Mouse (Mus musculus) gastrocnemius, postnatal 10 days (tissue): Measurements from ENCODE around the gene Nppb. TPM values are rescaled to one million over a fixed set of nuclear protein-coding genes. Genes with fewer than 3 reads are reported as not detected.

Experiments
- DNase-seq: peaks from one replicate; pipeline ENCODE4 v3.0.0; 2021; ENCODE audit warnings: mixed read lengths
- total RNA-seq, 2 experiments: library from RNA; stranded (reverse); gene quantifications; 2 replicates each; pipeline ENCODE4 v1.2.3; 2021

Nppb gene
- total RNA-seq, 2 experiments from 2014 or later, result not detected

DNA sequence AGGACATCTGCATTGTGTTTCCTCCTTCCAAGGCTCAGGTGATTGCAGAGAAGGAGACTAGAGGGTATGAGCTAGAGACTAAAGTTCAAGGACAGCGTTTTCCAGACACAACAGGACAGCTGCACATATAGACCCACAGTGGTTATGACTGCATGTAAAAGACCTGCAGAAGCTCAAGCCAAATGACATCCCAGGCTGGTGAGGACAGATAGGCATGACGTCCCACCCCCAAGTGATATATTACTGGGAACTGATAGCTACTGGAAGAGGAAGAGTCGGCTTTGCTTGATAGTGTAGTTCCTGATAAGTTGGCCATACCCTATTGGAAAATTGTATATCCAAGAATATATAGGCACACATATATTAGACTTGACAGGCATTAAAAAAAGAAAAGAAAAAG lies 9.4 kb upstream of the Nppb start:
- no peak for DNase-seq

DNA sequence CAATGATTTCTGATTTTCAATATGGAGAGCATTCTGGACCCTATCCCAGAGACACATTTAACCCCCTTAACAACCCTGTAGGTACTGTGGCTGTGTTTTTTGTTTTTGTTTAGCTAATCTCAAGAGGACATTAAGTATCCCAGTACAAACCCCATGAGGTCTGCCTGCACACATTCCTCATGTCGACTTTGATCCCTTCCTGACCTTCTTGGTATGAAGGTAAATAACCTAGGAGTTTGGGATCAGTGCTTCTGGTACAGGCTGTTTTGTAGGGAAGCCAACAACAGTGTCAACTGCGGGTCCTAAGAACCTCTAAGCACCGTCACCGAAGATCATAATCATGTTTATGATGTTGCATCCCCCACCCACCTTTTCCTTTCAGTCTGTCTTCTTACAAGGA lies 7.9 kb upstream of the Nppb start:
- DNase-seq, result no peak

DNA sequence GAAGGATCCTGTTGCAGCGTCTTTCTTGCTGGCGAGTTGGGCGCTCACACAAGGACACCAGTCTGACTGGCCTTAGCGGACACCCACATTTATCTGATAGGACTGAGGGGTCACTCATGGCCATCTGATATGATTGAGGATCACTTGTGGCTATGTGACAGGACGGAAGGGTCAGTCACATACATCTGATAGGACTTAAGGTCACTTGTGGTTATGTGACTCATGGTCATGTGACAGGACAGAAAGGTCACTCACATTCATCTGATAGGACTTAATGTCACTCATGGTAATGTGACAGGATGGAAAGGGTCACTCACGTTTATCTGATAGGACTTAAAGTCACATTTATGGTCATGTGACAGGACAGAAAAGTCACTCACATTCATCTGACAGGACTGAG lies 7.2 kb upstream of the Nppb start:
- DNase-seq, result no peak

DNA sequence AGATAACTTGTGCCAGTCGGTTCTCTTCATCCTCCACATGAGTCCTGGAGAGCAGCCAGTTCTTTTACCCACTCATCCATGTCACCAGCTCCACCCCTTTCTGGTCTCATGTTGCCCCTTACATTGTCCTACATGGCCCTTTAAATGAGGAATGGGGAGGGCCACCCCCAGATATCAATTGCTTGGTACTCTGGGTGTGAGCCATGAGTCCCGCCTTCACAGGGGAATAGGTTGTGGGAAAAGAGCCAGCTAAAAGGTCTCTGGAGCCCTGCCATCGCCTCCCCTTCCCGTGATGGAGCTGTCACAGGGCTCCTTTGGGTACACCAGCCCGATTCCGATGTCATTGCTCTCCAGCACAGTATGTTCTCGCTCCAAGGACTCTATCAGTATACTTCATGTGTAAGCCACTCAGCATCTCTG lies 6.1 kb upstream of the Nppb start:
- DNase-seq, result no peak

DNA sequence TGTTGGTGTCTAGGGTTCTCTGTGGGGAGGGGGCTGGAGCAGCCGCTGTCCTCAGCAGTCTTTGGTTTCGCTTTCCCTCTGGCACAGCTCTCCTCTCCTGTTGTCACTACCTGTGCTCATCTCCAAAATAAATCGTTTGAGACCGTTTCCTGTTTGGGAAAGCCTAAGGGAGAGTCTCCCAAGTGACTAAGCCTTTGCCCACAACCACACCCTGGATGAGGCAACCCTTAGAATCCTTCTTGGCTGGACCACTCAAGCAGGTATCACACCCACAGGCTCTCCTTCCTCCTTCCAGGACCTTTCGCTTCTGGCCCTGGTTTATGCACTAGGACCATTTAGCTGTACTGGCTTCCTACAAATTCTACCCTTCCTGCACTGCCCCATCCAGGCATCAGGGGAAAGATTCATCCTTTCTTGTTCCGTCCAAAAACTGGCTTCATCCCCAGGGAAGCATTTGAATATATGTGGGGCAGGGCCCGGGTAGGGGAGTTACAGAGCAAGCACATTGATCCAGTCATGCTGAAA lies 8.0 kb downstream of the Nppb start:
- DNase-seq, result no peak

DNA sequence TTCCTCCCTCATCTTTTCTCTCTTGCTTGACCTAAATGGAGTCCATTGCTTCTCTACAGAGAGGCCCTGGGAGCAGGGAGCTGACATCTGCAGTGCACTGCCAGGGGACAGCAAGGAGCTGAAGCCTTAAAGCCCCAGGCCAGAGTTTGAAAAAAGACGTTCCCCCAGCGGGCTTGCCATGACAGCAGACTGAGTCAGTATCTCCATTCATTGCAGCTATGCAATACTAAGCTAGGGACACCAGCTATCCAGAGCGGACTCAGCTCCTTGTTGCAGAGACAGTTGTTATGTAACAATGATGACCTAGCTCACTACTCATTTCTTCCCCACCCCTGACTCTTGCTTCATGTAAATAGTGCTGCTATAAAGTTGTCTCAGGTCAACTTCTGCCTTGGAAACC lies 9.7 kb downstream of the Nppb start:
- no peak for DNase-seq

DNA sequence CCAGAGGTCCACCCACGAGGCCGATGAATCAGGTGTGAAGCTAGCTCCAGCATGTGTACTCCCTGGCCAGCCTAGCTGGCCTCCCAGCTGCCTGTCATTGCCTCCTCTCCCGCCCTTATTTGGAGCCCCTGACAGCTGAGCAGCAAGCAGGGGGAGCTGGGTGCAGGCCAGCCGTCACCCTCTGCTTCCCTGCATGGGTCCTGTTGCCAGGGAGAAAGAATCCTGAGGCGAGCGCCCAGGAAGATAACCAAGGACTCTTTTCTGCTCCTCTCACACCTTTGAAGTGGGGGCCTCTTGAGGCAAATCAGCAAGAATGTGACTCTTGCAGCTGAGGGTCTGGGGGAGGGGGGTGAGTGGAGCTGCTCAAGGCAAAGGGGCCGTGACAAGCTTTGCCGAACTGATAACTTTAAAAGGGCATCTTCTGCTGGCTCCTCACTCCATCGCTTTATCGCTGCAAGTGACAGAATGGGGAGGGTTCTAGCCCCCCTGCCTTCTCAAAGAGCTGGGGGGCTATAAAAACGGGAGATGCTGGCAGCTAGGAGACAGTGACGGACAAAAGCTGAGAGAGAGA lies 14.7 kb downstream of the Nppb start, which contains the start of gene Nppa:
Gene Nppa (plus strand): TSS at position 521 of the 571 bp plus-strand sequence.
- no peak for DNase-seq

DNA sequence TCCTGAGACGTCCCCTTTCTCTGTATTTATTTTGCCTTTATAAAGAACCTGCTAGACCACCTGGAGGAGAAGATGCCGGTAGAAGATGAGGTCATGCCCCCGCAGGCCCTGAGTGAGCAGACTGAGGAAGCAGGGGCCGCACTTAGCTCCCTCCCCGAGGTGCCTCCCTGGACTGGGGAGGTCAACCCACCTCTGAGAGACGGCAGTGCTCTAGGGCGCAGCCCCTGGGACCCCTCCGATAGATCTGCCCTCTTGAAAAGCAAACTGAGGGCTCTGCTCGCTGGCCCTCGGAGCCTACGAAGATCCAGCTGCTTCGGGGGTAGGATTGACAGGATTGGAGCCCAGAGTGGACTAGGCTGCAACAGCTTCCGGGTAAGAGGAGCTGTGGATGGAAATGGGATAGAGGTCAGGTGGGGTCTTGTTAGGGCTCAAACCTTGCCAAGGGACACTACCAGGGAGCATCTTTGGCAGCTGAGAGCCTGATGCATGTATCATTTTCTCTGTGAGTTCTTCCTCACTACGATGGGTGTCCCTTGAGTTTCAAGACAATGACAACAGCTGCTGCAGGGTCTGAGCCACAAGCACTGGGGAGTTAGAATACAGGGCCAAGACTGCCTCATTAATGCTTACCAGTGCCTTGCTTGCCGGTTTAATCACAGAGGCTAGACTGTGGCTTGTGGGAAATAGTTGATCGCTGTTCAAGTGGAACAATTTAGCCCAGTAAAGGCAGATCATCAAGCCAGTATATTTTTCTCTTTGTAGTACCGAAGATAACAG lies 15.6 kb downstream of the Nppb start:
- DNase-seq, result no peak

DNA sequence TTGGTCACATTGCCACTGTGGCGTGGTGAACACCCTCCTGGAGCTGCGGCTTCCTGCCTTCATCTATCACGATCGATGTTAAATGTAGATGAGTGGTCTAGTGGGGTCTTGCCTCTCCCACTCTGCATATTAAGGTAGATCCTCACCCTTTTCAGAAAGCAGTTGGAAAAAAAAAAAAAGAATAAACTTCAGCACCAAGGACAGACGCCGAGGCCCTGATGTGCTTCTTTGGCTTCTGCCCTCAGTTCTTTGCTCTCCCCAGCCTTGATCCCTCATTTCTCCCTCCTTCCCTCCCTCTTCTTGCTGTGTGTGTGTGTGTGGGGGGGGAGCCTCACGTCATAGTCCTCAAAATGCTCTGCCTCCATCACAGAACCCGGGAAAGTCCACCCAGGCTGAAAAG lies 16.3 kb downstream of the Nppb start:
- DNase-seq, result no peak

DNA sequence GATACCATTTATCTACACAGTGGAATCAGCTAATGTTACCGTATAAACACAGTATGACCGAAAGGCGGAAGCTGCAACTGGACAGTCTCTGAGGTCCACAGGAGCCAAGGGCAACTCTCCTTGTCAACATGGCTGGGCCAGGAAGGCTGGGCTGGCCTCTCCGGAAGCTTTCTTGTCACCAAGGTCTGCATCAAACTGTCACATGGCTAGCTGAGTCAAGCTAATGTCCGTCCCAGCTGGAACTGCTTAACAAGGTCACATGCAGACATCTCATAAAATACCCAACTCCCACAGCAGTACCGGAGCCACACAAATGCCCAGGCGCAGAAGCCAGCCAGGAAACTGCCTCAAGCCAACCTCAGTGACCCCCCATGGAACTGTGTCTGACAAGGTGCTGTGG lies 18.8 kb downstream of the Nppb start:
- DNase-seq, result no peak

DNA sequence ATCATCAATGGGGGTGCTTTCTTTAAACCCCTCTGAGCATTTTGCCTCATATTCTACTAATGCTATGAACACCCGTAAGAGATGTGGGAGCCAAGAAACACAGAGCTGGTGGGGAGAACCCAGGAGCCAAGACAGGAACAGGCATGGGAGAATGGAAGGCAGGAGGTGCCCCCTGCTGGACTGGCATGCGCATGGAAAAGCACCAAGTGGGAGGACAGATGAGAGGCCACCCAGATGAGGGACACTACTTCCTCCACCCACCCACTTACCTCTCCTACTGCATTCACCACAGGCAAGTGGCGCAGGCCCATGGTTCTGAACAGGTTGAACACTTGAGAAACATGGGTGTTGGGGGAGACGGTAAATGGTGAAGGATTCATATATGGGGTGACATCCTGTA lies 22.8 kb downstream of the Nppb start:
- peak; percentile 43 for DNase-seq

DNA sequence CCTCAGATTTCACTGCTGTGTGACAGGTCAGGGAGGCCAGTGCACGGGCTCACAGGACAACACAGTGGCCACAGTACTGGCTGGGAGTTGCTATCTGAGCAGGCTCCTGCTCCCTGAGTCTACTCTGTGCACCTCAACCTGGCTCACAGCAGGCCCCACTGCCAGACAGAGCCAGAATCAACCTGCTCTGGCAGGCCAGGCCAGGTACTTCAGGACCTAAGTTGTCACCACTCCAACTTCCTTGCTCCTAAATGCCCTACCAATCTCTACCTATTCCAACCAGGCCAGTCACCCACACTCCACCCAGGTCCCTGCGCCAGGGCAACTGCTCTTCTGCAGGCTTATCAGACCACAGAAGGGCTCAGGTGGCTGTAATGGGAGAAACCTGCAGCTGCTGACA lies 24.1 kb downstream of the Nppb start:
- DNase-seq, result no peak

DNA sequence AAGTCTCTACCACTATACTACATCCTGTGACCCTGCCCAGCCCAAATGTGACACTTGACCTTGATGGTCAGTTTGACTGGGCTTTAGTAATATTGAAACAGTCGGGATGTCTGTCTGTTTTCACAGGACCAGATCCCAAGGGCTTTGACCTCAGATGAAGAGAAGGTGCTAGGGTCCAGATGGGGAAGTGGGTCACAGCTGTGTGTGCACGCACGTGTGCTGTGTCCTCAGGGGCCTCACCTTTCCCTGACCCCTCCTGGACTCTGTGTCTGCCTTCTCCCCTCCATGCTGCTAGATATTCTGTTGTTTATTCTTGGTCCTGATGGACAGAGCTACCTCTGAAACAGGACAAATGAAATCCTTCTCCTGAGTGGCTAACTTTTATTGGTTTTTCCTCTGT lies 25.7 kb downstream of the Nppb start:
- DNase-seq, result no peak

DNA sequence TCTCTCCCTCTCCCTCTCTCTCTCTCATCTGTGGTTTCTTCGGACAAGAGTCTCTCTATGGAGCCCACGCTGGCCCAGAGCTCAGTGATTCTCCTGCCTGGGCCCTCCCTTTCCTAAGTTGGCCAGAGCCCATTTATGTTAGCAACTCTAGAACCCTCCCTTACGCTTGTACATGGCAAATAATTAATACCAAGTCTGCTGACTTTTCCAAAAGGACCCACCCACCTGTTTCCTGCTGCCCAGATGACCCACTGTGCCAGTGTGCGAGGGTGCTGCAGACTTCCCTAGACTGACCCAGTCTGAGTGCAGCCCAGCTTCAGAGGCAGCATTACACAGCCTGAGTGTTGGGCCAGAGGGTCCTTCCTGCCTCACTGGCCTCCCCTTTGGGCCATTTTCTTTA lies 26.6 kb downstream of the Nppb start:
- no peak for DNase-seq

DNA sequence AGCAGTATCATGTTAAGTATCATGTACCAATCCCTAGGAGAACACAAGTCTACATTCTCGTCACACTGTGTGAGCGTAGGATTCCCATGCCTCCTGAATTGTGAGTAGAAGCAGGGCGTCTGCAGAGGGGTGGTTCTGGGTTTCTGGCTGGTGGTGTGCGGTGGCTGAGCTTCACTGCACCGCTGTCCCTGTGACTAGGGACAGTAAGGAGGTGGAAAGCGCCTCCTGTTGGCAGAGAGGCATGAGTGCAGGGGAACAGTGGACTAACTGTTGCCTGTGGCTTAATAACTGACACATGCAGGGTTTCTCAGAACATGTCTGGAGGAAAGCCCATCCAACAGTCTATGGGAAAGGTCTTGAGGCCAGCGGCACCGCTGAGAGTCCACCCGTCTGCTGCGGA lies 29.8 kb downstream of the Nppb start:
- no peak for DNase-seq

DNA sequence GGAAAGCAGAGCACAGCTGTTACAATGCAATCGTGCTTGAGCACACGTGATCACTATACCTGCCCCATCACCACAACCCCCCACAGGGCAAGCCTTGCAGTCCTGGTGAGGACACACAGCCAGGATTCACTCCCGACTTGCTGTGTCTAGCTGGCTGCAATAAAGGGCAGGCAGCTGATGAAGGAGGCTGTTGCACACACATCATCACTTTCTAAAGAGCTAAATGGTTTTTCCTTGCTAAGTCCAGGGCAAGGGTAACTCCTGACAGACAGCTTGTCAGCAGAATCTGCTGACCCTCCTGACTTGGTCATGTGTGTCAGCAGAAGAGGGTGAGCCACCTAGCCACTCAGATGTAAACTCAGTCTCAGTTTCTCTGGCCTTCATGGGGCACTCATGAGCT lies 31.4 kb downstream of the Nppb start:
- DNase-seq, result no peak

DNA sequence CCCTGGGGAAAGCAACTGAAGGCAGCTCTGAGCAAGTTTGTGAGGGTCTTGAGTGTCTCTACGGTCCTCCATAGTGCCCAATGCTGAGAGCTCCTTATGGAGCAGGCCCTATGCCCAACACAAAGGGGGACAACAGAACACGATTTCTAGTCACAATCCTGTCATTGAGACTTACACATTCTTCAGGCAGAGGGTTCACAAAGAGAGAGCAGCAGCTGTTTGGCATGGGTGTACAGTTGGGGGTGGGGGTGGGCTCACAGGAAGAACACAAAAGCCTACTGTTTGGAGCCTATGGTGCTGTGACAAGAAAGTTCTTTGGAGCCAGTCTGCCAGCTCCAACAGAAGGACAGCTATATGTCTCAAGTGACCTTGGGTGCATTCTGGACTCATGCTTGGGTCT lies 32.8 kb downstream of the Nppb start:
- no peak for DNase-seq

DNA sequence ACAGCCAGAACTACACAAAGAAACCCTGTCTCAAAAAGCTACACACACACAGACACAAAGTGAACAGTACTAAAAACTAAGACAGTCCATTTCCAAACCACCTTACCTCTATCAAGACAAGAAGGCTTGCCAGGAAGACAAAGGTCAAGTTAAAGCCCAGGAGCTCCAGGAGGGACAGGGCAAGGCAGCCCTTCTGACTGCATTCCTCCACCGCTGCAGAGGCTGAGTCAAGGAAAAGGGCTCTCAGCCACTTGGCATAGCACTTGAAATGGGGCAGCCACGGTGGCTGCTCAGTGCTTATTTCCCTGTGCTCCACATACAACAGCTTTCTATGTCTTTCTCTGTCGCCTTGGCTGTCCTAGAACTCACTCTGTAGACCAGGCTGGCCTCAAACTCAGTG lies 38.4 kb downstream of the Nppb start:
- no peak for DNase-seq

DNA sequence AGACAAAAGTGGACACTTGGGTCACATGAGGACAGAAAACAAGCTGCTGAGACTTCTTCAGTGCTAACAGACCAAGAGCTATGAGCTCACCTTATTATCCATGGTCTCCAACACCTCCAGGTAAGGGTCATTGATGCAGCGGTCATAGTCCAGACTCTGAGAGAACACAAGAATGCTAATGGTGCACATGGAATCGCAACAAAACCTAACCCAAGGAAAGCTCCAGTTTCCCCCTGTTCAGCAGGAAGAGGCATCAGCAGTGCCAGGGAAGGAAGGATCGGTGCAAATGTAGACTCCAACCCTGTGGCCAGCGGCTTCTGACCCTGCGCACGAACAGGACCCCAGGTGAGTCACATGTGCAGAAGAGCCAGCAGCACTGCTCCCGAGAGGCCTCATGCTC lies 43.7 kb downstream of the Nppb start:
- DNase-seq, result no peak

DNA sequence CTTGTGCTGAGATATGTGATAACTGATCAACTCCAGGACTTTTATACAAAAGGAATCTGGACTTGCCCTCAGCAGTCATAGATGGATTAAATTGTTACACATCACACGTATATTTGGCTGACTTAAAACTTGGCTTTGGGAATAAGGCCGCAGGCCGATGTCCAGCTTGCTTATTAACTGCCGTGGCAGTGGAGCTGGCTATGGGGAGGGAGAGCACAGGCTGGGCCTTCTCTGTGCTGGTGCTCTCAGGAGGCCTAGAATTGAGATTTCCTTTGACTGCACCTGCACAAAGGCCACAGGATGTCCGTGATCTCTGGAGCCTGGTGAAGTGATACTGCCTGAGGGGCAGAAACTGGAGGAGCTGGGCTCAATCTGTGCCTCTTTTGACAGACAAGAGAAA lies 44.9 kb downstream of the Nppb start:
- DNase-seq, result no peak

DNA sequence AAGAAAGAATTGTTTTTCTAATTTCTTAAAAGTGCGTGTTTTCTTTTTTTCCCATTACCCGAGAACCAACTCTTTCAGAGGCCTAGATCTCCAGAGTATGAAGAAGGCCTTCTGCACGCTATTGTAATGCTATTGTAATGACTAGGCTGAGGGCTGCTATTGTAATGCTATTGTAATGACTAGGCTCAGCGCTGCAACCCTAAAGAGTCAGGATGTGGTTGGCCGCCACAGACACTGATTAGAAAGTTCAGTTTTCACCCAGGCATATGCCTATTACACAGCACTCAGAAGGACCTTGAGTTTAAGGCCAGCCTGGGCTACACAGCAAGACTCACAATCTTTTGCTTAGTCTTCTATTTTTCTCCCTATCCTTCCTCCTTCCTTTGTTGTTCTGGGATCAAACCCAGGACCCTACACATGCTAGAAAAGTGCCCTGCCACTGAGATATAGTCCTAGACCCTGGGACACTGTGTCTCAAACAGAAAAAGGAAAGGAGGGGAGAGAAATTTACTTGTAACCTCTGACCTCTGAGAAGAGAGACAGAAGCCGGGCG lies 48.3 kb downstream of the Nppb start:
- DNase-seq, result no peak

DNA sequence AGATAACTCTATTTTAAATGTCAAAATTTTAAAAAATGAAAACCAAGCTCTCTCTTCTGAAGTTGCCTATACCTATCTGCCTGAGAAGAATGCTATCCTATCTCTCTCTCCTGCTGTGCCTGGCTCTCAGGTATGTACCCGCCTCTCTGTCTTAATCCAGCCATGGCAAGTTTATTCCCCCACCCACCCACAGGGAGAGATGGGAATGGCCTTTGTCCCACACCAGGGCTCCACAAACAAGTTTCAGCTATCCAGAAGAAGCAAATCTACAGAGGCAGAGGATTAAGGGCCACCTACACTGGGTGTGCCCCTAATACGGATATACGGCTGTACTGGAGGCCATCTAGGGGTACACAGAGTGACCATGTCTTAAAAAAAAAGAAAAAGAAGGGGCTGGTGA lies 49.9 kb downstream of the Nppb start:
- DNase-seq, result no peak
